Mouse (Mus musculus) layer of hippocampus, adult 9-10 months (tissue): Measurements from ENCODE around the gene Cnpy4.

Source experiments
- DNase-seq: peaks from one replicate; pipeline ENCODE4 v3.0.0; 2022; ENCODE audit warnings: low spot score

The Cnpy4 gene

DNA sequence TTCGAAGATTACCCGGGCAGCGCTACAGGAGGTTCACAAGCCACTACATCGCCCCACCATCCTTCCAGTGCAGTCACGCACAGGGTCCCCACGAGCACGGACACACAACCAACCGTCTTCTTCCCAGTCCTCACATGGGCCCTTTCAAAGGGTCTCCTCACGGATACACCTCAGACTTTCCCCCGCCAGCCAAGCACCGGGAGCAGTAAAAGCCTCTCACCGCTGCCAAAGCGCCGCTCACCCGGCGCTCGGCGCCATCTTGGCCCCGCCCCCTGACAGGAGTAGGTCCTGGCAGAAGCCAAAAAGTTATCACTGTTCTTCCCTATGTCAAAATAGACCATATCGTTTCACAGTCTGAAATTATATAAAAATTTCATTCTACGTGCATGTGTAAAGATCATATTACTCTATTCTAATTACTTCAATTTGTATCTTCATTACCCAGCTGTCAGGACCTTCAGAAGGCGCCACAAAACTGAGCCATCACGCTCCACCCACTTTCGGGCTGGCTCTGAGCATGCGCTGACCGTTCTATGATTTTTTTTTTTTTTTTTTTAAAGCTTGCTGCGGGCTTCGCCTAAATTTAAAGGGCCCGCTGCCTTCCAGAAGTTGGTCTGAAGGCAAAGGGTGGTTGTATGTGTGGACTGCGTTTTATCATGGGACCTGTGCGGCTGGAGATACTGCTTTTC, at the start of gene Cnpy4, which contains the start of gene Taf6:
Gene Cnpy4 (plus strand): TSS at position 536 of the 689 bp plus-strand sequence.
Gene Taf6 (minus strand): TSS at position 502 of the 689 bp plus-strand sequence.
- peak; percentile 77 for DNase-seq

DNA sequence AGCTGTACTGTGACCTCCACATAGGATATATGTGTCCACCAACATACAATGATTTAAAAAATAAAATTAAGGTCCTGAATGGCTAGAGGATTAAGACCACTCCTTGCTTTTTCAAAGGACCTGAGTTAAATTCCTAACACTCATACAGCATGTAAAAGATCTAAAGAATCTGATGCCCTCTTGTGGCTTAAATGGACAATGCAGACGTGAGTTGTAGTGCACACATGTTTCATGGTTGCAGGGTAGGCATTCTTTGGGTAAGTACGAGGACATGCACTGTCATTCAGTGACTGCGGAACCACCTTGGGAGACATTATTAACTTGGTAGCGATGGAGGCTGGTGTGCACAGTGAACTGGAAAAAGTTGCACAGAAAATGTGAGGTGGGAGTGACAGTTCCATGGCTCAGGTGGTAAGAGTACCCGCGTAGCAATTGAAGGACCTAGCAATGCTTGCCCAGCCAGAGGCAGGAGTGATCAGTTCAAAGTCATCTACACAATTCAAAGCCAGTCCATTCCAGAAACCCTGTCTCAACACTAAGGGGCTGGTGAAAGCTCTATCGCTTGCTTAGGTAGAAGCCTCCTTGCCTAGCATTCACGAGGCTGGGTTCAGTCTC, 49.2 kb upstream of the Cnpy4 start:
- DNase-seq = no peak

DNA sequence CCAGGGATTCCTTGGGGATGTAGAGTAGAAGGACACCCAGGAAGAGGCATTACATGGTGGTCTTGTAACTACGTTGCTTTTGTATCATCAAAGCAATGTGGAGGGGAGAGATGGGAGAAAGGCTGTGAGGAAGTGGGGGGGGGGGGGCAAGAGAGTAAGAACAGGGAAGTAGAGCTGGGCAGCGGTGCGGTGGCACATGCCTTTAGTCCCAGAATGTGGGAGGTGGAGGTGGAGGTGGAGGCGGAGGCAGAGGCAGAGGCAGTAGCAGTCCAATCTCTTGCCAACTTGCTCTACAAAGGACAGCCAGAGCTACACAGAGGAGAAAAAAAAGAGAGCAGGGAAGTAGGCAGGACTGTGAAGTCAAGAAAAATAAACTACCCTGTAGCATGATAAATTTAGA, 48.7 kb upstream of the Cnpy4 start:
- DNase-seq = no peak

DNA sequence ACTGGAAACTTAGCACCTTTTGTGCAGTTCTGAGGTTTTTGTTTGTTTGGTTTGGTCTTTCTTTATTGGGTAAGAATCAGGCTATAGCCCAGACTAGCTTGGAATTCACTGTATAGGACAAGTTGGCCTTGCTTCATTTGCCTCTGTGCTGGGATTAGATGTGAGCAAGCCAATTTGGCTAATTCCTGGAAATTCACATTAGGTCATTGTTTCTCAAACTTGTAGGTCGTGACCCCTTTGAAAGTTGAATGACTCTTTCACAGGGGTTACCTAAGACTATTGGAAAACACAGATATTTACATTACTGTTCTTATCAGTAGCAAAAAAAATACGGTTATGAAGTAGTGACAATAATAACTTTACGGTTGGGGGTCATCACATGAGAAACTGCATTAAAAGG, 32.9 kb upstream of the Cnpy4 start:
- no peak for DNase-seq

DNA sequence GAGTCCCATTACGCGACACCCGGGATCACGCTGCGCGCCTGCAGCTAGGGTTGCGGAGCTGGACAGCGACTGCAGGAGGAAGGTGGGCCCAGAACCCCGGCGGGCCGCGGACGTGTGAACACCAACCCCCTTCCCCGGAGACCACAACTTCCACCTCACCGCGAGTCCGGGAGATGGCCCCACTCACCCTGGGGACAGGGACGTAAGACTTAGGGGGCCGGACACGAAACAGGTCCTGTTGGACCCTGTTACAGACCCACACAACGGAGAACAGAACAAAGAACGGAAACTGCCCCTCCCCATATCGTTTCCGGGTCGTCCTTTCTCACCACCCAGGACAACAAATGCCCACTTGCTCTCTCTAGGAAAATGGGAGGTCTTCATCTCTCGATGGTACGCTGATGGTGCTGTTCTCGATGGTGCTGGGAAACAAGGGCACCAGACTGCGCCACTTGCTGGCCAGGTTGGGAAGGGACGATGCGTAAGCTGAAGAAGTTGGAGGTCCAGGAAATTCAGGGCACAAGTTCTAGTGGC, 31.8 kb upstream of the Cnpy4 start, which contains the start of gene Zfp113:
Gene Zfp113 (minus strand): TSS at position 302 of the 534 bp plus-strand sequence.
- peak; percentile 93 for DNase-seq

DNA sequence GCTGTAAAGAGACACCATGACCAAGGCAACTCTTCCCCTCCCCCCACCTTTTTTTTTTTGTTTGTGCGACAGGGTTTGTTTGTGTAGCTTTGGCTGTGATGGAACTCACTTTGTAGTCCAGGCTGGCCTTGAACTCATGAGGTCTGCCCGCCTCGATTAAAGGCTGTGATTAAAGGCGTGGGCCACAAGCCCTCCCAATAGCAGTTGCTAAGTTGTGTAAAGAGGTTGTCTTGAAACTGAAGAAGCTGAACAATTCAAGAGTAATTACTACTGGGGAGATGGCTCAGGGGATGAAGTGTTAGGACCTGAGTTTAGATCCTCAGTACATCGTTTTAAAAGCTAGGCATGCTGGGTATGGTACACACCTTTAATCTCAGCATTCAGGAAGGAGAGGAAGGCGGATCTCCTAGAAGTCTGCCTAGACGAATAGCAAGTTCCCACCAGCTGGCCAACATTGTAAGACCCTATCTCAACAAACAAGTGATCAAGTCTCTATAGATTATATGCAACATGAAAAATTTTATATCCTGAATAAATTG, 27.0 kb upstream of the Cnpy4 start:
- no peak for DNase-seq

DNA sequence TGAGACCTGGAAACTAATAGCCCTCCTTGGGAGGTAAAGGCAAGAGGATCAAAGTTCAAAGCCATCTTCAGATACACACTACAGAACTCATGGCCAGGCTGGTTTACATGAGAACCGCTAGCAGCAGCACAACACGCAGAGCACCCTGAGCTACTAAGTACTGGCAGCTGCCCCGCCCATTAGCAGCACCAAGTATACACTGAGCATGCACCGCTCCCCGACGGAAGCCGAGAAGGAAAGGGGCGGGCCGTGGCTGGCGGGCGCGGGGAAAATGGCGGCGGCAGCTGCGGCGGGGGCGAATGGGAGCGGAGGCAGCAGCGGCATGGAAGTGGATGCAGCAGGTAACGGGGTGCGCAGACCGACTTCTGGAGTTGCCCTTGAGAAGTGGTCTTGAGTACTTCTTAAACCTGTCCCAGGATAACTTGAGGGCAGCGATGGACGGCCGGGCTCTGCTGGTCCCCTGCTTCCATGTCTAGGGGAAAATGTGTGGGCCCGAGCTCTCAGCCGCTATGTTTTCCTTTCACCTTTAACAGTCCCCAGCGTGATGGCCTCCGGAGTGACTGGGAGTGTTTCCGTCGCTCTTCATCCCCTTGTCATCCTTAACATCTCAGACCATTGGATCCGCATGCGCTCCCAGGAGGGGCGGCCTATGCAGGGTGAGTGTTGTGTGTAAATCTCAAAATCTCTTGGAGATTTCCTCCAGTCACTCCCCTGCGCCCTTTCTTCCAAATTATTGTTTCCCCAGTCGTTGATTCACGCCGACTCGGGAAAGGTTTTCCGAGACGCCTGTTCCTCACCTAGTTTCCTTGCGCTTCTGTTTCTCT, 26.2 kb upstream of the Cnpy4 start, which contains the start of gene Cops6:
Gene Cops6 (plus strand): TSS at position 230 of the 824 bp plus-strand sequence.
- DNase-seq = peak; percentile 81

DNA sequence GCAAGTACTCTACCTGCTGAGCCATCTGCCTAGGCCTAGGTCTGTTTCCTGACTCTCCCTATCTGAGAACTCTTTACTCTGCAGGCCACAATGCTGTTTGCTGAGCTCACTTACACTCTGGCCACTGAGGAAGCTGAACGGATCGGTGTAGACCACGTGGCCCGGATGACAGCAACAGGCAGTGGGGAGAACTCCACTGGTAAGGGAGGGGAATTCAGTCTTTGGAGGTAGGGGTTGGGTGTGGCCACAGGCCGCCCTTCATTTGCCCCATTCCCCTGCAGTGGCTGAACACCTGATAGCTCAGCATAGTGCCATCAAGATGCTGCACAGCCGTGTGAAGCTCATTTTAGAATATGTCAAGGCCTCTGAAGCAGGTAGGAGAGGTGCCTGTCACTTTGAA, 24.2 kb upstream of the Cnpy4 start:
- DNase-seq = no peak

DNA sequence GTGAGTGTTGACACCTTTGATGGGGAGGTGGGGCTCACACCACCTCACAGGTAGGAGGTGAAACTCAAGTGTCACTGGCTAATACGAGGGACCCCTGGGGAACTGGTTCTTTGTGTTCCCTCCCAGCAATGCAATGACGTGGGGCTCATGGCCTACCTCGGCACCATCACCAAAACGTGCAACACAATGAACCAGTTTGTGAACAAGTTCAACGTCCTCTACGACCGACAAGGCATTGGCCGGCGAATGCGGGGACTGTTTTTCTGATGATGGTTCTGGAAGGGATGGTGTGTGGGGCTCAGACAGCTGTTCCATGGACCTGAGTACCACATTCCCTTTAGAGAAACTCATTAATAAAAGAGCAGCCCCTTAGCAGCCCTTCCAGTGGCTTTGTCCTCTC, 23.7 kb upstream of the Cnpy4 start:
- DNase-seq = no peak

DNA sequence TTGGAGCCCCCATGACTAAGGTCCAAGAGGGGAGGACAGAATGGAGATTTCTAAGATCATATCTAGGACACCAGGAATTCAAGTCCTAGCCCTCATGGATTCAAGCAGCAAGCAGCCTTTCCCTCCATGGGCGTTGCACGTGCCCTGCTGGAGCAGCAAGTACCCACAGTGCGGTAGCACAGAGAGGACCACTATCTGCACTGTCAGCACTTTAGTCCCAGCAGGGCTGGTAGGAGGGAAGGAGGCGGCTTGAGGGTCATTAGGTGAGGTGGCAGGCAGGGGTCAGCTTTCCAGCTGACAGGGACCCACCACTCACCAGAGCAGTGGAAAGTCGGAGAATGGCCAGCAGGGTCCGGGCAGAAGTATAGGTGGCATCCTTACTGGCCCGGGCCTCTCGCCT, 21.7 kb upstream of the Cnpy4 start:
- no peak for DNase-seq

DNA sequence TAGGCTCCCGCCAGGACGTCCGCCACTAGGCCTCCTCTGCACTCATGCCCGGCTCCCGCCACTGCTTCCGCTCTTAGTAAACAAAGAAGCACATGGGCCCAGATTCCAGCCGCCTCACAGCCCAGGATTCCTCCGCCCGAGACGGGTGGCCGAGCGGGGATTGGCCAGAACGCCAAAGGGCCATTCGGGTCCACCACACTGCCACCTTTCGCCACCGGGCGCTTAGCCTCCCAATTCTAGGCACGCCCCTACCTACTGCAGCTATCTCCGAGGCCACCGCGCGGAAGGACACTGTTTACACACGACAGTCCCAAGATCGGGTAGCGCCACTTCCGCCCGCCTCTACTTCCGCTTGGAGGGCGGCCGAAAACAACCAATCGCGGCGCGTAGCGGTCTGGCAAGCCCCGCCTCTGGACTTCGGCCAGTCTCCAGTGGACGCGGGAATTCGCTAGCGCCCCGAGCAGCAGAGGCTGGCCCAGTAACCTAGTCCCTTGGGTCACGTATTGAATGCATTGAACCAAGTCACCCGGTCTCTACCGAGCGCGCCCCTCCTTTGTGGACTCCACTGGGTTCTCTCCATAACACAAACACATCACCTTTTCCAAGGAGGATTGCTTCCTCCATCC, 16.2 kb upstream of the Cnpy4 start:
- DNase-seq = peak; percentile 94

DNA sequence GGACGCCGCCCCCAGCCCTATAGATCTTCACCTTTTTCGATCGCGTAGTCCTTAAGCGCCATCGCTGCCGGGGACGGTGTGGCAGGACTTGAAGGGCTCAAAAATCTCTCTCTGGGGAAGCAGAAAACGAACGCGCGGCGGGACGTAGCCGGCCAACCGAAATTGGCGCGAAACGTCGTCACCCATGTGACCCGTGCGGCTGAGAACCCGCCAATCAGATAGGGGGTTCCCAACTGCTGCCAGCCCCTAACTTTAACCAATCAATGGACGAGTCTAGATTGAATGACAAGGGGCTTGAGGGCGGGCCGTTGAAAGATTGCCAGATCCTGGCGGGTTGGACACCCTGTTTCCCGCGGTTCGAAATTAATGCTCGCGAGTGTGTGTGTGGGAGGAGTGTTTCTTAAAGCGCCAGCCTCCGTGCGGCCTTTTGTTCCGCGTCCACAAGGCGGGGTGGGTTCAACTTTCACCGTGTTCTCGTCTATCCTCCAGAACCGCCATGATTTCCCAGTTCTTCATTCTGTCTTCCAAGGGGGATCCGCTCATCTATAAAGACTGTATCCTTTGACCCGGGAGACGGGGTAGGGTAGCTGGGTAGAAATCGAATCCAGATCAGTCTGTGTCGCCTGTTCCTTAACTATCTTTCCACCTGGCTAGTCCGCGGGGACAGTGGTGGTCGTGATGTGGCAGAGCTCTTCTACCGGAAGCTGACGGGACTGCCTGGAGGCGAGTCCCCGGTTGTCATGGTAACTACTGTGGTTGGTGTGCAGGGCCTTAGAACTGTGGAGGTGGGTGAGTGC, 15.4 kb upstream of the Cnpy4 start, which contains the start of the genes Ap4m1 and Mcm7:
Gene Ap4m1 (plus strand): TSS at position 308 of the 797 bp plus-strand sequence.
Gene Mcm7 (minus strand): TSS at position 728 of the 797 bp plus-strand sequence.
- peak; percentile 94 for DNase-seq

DNA sequence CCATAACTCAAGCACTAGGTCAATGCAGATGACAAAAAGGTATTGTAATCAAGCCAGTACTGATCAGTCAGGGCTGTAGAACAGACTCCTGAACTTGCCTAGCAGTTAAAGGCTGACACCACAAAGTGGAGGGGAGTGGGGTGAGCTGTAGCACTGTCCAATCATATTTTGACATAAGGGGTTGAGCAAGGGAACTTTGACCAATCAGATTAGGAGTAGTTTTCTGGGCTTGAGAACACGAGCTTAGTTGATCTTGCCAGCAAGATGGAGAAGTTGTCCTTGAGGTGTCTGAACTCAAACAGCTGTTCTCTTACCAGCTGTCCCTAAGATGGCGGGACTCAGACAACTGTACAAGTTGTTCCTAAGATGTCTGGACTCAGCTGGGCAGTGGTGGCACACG, 14.1 kb upstream of the Cnpy4 start:
- no peak for DNase-seq

DNA sequence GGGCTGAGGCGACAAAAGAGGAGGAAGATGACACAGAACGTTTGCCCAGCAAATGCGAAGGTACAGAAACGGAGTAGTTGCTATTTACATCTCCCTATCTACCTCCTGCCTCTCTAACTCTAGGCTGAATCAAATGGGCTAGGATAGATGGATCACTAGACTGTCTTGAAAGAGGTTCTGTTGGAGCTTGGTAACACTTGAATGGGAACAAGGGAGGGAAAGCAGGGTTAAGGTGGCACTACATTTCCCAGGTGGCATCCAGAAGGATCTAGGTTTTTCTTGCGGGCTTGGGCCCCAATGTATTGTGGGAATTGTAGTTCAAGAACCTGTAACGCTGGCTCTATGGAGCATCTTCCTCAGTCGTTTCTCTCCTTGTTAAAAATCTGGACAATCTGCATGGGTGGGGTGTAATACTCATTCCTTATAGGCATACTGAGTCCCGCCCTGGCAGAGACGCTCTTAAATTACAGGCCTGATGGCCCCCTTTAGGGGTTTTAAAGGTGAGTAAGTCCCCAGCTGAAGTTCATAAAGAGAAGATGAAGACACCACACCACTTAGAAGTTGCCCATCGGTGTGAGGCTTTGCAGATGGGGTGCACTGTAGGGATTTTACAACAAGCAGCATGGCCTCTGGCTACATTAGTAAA, 499 bp downstream of the Cnpy4 start:
- DNase-seq = no peak

DNA sequence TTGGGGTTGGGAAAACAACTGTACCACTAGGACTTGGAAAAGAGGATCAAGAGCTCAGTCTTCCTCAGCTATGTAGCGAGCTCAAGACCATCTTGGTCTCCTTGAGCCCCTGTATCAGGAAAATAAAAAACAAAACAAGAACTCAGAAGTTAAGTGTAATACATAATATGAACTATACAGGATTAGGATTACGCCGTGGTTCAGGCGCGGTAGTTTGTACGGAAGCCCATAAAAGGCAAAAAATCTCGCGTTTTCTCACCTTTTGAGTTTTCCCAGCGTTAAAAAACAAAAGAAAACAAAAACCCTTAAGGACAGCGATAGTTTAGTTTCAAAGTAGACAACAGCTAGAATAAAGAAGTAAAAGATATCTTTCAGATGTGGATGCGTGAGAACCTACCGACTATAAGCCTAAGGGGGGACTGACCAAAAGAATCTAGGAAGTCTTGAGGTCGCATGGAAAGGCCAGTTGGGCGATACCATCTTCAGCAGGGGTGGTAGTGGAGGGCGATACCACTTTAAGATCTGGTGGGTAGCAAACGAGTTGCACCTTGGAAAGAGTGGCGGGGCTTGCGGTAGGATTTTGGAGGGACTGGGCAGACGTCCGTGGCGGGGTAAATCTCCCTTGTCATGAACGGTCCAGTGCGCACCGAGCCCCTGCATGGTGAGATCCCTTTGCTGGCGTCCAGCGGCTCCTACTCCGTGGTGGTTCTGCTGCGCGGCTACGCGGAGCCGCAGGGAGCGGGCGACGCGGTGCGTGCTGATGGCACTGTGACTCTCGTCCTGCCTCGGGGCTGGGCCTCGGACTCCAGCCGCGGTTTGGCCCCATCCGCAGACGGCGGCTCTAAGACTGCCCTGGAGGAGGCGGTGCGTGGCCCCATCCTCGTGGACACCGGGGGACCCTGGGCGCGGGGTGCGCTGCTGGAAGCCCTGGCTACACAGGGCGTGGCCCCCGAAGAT, 6.8 kb downstream of the Cnpy4 start, which contains the start of gene Mblac1:
Gene Mblac1 (plus strand): TSS at position 544 of the 957 bp plus-strand sequence.
- DNase-seq = no peak

DNA sequence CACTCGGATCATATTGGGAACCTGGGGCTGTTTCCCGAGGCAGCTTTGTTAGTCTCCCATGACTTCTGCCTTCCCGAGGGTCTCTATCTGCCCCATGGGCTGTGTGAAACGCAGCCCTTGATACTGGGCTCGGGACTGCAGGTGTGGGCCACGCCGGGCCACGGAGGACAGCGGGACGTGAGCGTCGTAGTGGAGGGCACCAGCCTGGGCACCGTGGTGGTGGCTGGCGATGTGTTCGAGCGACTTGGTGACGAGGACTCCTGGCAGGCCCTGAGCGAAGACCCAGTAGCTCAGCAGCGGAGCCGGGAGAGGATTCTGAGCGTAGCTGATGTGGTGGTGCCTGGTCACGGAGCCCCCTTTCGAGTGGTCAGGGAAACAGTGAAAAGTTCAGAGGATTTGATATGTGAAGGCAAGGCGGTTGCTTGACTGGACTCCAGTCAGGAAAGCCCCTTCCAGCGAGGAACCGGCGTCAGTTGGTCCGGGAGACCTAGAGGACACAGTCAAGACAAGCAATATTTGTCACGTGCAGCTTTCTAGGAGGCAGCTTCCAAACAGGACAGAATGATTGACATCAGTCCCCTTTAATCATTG, 7.6 kb downstream of the Cnpy4 start:
- DNase-seq = no peak

DNA sequence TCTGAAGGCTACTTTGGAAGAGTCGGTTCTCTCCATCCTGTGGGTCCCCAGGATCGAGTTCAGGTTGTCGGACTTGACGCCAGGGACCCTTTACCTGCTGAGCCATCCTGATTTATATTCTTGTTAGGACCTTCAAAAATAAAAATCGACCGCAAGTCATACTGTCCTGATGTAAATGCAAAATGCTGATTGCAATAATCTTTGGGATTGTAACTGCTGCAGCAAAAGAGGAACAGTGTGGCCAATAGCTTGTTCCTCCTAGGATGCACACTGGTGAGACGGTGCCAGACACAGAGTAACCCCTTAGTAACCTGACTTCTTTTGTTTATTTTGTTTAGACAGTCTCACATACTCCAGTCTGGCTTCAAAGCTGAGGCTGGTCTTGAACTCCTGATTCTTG, 8.2 kb downstream of the Cnpy4 start:
- DNase-seq = no peak

DNA sequence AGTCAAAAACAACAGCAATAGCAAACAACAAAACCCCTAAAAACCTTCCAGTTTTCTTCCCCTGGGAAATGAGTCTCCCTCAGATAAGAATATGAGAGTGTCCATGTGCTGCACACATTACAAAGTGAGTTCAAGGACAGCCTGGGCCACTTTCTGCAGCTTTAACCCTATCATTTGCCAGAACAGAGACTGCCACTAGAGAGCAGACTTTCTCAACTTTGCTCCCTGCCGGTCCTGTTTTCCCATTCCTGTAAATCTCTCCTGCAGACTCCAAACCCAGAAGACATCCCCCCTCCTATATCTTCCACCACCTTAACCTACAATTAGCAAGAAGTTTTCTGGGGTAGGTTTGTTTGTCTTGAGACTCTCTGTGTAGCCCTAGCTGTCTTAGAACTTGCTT, 12.3 kb downstream of the Cnpy4 start:
- DNase-seq = no peak

DNA sequence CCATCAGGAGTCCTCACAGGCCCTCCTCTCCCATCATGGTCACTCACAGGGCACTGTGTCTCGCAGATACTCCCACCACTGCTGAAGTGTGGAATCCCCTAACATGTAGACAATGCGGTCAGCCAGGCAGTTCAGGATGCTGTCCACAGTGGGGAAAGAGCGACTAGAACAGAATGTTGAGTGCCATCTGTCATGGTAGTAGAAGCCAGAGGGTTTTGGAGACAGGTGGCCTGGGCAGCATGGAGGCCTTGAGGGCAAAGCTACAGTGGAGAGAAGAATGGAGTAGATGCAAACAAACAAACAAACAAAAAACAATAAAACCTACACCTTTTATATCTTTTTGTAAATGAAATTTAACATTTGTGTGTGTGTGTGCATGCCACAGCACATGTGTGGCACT, 14.8 kb downstream of the Cnpy4 start:
- DNase-seq = no peak
